Mouse (Mus musculus) heart, postnatal 0 days (tissue): ENCODE results near the gene 1700016K19Rik.

ENCODE experiments used
- CTCF ChIP-seq: IDR thresholded peaks from 2 replicates; pipeline ENCODE4 v1.5.1; 2016; ENCODE audit warnings: antibody characterized with exemption, control low read depth, low read depth
- EP300 ChIP-seq: IDR thresholded peaks from 2 replicates; pipeline ENCODE4 v1.6.1; 2016; ENCODE audit warnings: antibody characterized with exemption, low read depth

- no peak for TF ChIP-seq CTCF
- no peak for TF ChIP-seq EP300
Measured at GRCm38 (mm10) chr11:75992481-75992880, 7.2 kb upstream of the 1700016K19Rik start.
